Mouse (Mus musculus): ENCODE measurements at regions not wholly inside any gene's neighbourhood (a gene's known extent, or its start where the extent isn't known, plus 50 kb on each side); places are given as distances from the start of the nearest gene placed in this dataset.
A peak's percentile ranks its signal among the peaks of the same experiment; 100 is the strongest.

GRCm38 (mm10) chr2:105611651-105612050, 57.0 kb upstream of the Pax6 start:
- Histone ChIP-seq H3K4me3 (replicated peaks; ENCODE audit: insufficient read depth, low read depth, low read length) (no peak overlapping the region), H3K27ac (ENCODE audit: insufficient read depth, low read length) (no peak overlapping the region), H3K4me1 (ENCODE audit: control insufficient read depth, insufficient read depth, low read length) (peaks cover 17% of the 10 kb centered on the region), H3K27me3 (ENCODE audit: control insufficient read depth, insufficient read depth, low read length) (no peaks in the 10 kb centered on the region)
- TF ChIP-seq POLR2A (IDR thresholded peaks at IDR 0.05; ENCODE audit: borderline replicate concordance, insufficient read depth, low read length) (no peak), CTCF (IDR thresholded peaks at IDR 0.05; ENCODE audit: borderline replicate concordance, insufficient read depth, low read depth, low read length) (no peak)
- 62% methylated on average over 4 of the region's 4 CpGs for WGBS
- DNase-seq, result no peak

GRCm38 (mm10) chr2:105612051-105612664, 56.5 kb upstream of the Pax6 start:
- TF ChIP-seq CTCF (IDR thresholded peaks at IDR 0.05; ENCODE audit: borderline replicate concordance, insufficient read depth, low read depth, low read length) (no peak), POLR2A (IDR thresholded peaks at IDR 0.05; ENCODE audit: borderline replicate concordance, insufficient read depth, low read length) (no peak)
- Histone ChIP-seq H3K27ac (ENCODE audit: insufficient read depth, low read length) (no peak overlapping the region), H3K27me3 (ENCODE audit: control insufficient read depth, insufficient read depth, low read length) (no peaks in the 10 kb centered on the region), H3K4me3 (replicated peaks; ENCODE audit: insufficient read depth, low read depth, low read length) (no peak overlapping the region), H3K4me1 (ENCODE audit: control insufficient read depth, insufficient read depth, low read length) (peaks cover 16% of the 10 kb centered on the region)
- peak in 1 of 2 experiments; percentile 14 for DNase-seq
- WGBS, result 67% methylated on average over 21 of the region's 21 CpGs

- Histone ChIP-seq H3K4me1 (ENCODE audit: control insufficient read depth, insufficient read depth, low read length) (peaks cover 11% of the 10 kb centered on the region), H3K27me3 (ENCODE audit: control insufficient read depth, insufficient read depth, low read length) (no peaks in the 10 kb centered on the region), H3K4me3 (replicated peaks; ENCODE audit: insufficient read depth, low read depth, low read length) (no peak overlapping the region), H3K27ac (ENCODE audit: insufficient read depth, low read length) (no peak overlapping the region)
- no peak for DNase-seq
- no peak for TF ChIP-seq CTCF (IDR thresholded peaks at IDR 0.05; ENCODE audit: borderline replicate concordance, insufficient read depth, low read depth, low read length)
- TF ChIP-seq POLR2A (IDR thresholded peaks at IDR 0.05; ENCODE audit: borderline replicate concordance, insufficient read depth, low read length), result no peak
- 91% methylated on average over 7 of the region's 7 CpGs for WGBS
These were observed 56.0 kb upstream of the Pax6 start for GRCm38 (mm10) chr2:105612706-105613105.

GRCm38 (mm10) chr2:105613243-105613642, 55.5 kb upstream of the Pax6 start:
- peak in 1 of 2 experiments; percentile 6 for DNase-seq
- Histone ChIP-seq H3K4me3 (replicated peaks; ENCODE audit: insufficient read depth, low read depth, low read length) (no peak overlapping the region), H3K27me3 (ENCODE audit: control insufficient read depth, insufficient read depth, low read length) (no peaks in the 10 kb centered on the region), H3K27ac (ENCODE audit: insufficient read depth, low read length) (no peak overlapping the region), H3K4me1 (ENCODE audit: control insufficient read depth, insufficient read depth, low read length) (peaks cover 6% of the 10 kb centered on the region)
- WGBS, result 75% methylated on average over 6 of the region's 6 CpGs
- TF ChIP-seq POLR2A (IDR thresholded peaks at IDR 0.05; ENCODE audit: borderline replicate concordance, insufficient read depth, low read length), result no peak

GRCm38 (mm10) chr2:105615891-105616733, 52.6 kb upstream of the Pax6 start:
- peak overlapping the region; percentile 33 for H3K4me3 ChIP-seq (replicated peaks; ENCODE audit: insufficient read depth, low read depth, low read length)
- H3K4me1 ChIP-seq (ENCODE audit: control insufficient read depth, insufficient read depth, low read length), result no peaks in the 10 kb centered on the region
- DNase-seq, result peak; percentile 63 to 67
- no peak for TF ChIP-seq POLR2A (IDR thresholded peaks at IDR 0.05; ENCODE audit: borderline replicate concordance, insufficient read depth, low read length)
- peak; percentile 64 for TF ChIP-seq CTCF (IDR thresholded peaks at IDR 0.05; ENCODE audit: borderline replicate concordance, insufficient read depth, low read depth, low read length)
- H3K27ac ChIP-seq (ENCODE audit: insufficient read depth, low read length), result no peak overlapping the region
- WGBS, result 26% methylated on average over 18 of the region's 18 CpGs
- no peaks in the 10 kb centered on the region for H3K27me3 ChIP-seq (ENCODE audit: control insufficient read depth, insufficient read depth, low read length)

All from cerebellum, adult 2 months (tissue).